Mouse (Mus musculus) embryonic fibroblast, embryonic 13.5 days (primary cell): ENCODE results near the gene Dvl2. TPM values are rescaled to one million over a fixed set of nuclear protein-coding genes. Genes with fewer than 3 reads are reported as not detected.

Source experiments
- H3K27ac ChIP-seq: 2 replicates; pipeline ENCODE4 v1.5.1; 2012; ENCODE audit warnings: low read length, control low read depth, inconsistent platforms; ENCODE audit not compliant: insufficient read depth
- H3K4me1 ChIP-seq: 2 replicates; pipeline ENCODE4 v1.6.1; 2011; ENCODE audit warnings: low read length; ENCODE audit not compliant: control insufficient read depth, insufficient read depth
- H3K4me3 ChIP-seq: 2 replicates; pipeline ENCODE4 v1.5.1; 2011; ENCODE audit warnings: mild to moderate bottlenecking, control low read depth, low read length; ENCODE audit not compliant: insufficient read depth
- CTCF ChIP-seq: IDR thresholded peaks from 2 replicates; pipeline ENCODE4 v1.5.1; 2011; ENCODE audit warnings: mild to moderate bottlenecking, control low read depth, low read length, moderate library complexity, borderline replicate concordance; ENCODE audit not compliant: insufficient read depth
- POLR2A ChIP-seq: IDR thresholded peaks from 2 replicates; pipeline ENCODE4 v1.6.1; 2011; ENCODE audit warnings: low read depth, mild to moderate bottlenecking, control low read depth, low read length, moderate library complexity
- polyA plus RNA-seq: library from polyadenylated mRNA; stranded (reverse); fragments of >200 nt; gene quantifications from 2 replicates; pipeline ENCODE4 v1.2.4, GENCODE M21; 2011; ENCODE audit warnings: low read depth; ENCODE audit not compliant: missing spikeins, insufficient read length

Dvl2 gene
- polyA plus RNA-seq, 1 experiment = 32.1 TPM

GRCm38 (mm10) chr11:69981141-69981762, 19.1 kb upstream of the Dvl2 start, which contains the start of gene Ctdnep1:
Ctdnep1 (plus strand) TSS chr11:69981156.
- Histone ChIP-seq H3K4me1 (no peaks in the 10 kb centered on the region), H3K4me3 (peak within 1 kb of the TSS; percentile 98), H3K27ac (peak within 1 kb of the TSS; percentile 91)
- TF ChIP-seq POLR2A (no peak; the same call in 1 of the 2 replicates), CTCF (no peak)

DNA sequence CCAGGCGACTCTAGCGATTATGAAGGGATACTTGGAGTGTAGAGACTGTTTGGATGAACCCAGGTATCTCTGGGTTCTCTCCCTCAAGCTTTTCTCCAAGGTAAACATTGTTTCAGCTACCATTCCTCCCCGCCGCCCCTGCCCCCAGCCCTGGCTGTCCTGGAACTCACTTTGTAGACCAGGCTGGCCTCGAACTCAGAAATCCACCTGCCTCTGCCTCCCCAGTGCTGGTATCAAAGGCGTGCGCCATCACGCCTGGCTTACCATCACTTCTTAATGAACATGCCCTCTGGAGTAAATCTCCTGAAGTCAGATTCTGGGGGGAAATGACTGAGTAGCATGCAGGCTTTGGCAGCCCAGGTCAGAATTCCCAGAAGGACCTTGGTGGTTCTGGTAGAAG, 18.2 kb upstream of the Dvl2 start, which contains the start of gene Elp5:
Gene Elp5 (minus strand): TSS at position 293 of the 400 bp plus-strand sequence.
- no peak for TF ChIP-seq CTCF
- no peak for TF ChIP-seq POLR2A
- peak within 1 kb of the TSS; percentile 98 for H3K4me3 ChIP-seq
- peak within 1 kb of the TSS; percentile 86 for H3K27ac ChIP-seq
- no peaks in the 10 kb centered on the region for H3K4me1 ChIP-seq

- Histone ChIP-seq H3K27ac (no peak overlapping the region), H3K4me1 (no peaks in the 10 kb centered on the region), H3K4me3 (peak overlapping the region; percentile 98)
- no peak for TF ChIP-seq POLR2A
- TF ChIP-seq CTCF = no peak
Measured at GRCm38 (mm10) chr11:69982877-69983276, 17.5 kb upstream of the Dvl2 start.

DNA sequence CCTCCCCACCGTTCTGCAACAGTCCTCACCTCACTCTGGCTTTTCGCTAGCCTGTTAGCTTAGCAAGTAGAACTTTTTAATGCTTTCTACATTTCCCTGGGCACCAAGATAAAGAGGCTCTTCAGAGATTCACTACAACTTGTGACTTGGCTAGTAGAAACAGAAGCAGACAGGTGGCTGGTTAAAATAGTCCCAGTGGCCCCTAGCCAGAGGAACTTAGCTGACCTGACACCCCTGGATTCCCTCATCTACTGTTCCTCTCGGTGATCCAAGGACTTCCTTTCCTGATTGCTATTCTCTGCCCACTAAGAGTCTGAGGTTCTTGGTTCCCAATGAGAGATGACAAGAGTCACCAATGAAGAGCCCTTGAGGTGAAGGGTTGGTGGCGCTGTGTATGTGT, 17.0 kb upstream of the Dvl2 start:
- H3K4me3 ChIP-seq = 0 out of 2 replicates have a peak overlapping the region, but pooled peaks have one; percentile 98
- TF ChIP-seq CTCF (no peak), POLR2A (no peak)
- no peaks in the 10 kb centered on the region for H3K4me1 ChIP-seq
- H3K27ac ChIP-seq = no peak overlapping the region

- H3K4me1 ChIP-seq = no peaks in the 10 kb centered on the region
- H3K27ac ChIP-seq = no peak overlapping the region
- TF ChIP-seq POLR2A = no peak
- no peak for TF ChIP-seq CTCF
- no peak overlapping the region for H3K4me3 ChIP-seq
Measured at GRCm38 (mm10) chr11:69984431-69984830, 16.0 kb upstream of the Dvl2 start.

DNA sequence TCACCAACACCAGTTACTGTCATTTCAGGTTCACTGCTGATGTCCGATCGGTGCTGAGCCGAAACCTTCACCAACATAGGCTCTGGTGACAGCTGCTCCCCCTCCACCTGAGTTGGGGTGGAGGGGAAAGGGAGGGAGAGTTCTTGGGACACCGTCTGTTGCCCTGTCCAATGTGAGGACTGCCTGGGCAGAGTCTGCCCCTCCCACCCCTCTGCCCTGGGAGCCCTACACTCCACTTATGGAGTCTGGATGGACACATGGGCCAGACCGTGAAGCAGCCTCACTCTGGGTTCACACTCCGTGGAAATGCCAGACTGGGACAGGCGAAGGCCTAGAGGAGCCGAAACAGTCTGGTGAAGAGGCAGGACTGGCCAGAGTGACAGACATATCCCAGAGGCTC, 10.4 kb upstream of the Dvl2 start:
- H3K4me1 ChIP-seq = no peaks in the 10 kb centered on the region
- peak overlapping the region; percentile 14 for H3K27ac ChIP-seq
- TF ChIP-seq POLR2A = no peak
- no peak for TF ChIP-seq CTCF
- no peak overlapping the region for H3K4me3 ChIP-seq

DNA sequence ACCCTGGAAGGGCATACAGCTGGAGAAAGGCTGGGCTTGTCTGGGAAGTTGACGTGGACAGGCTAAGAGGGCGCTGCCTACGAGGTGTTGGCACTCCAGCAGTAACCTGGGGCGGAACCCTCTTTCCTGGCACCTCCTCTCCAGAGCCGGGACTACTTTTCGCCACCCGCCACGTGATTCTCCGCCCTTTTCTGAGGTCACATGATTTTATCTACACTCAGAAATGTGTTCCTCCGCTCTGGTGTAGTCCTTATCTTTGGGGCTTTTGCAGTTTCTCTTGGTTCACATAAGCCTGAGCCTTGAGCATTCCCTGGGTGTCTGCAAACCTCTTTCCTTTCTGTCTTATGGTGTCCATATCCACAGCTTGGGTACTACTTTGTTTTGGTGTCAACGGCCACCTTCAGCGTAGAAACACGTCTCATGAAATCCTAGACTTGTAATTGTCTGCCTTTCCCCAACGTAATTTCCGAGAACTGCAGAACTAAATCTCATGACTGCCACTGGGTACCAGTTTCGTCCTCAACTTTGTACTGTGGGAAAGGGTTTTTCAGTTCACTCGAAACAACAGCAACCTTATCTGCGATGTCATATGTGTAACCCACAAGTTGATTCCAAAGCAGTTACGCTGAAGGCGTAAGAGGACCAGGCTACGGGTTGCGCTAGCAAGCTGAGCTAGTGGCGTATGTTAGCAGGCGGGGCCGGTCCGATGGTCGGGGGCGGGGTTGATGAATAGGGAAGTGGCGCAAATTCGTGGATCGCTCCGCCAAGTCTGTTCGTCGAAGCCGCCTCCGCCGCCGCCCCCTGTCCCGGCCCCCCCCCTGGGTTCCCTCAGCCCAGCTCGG, 9.3 kb upstream of the Dvl2 start, which contains the start of gene Gabarap:
Gene Gabarap (plus strand): TSS at position 294 of the 842 bp plus-strand sequence.
- TF ChIP-seq POLR2A = peak; percentile 74
- TF ChIP-seq CTCF = no peak
- Histone ChIP-seq H3K4me3 (peak within 1 kb of the TSS; percentile 91), H3K4me1 (no peaks in the 10 kb centered on the region), H3K27ac (peak within 1 kb of the TSS; percentile 98)

DNA sequence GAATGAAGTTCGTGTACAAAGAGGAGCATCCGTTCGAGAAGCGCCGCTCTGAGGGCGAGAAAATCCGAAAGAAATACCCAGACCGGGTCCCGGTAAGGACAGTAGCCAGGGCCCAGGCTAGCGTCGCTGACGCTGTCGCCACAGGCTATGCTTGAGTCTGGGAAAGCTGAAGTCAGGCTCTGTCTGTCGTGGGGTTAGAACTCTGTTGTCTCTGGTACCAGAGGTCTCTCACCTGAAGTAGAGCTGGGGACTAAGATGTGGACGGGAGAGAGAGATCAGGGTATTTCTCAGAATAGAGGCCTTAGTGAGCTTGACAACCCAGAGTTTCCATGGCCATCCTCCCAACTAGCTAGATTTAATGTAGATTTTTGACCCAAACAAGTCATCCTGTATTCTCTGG, 8.7 kb upstream of the Dvl2 start:
- TF ChIP-seq POLR2A (no peak), CTCF (no peak)
- Histone ChIP-seq H3K4me3 (peak overlapping the region; percentile 91), H3K4me1 (no peaks in the 10 kb centered on the region), H3K27ac (peak overlapping the region; percentile 85)

DNA sequence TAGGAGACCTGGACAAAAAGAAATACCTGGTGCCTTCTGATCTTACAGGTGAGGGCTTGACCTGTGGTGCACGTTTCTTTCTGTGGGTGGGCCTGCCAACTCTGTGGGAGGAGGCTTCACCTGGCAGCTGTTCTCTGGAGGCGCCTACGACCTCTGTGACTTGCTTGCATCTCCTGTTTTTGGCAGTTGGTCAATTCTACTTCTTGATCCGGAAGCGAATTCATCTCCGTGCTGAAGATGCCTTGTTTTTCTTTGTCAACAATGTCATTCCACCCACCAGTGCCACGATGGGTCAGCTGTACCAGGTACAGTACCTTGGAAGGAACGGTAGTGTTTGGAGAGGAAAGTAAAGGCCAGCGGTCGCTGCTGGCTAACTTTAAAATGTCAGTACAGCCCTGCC, 8.0 kb upstream of the Dvl2 start:
- TF ChIP-seq CTCF = no peak
- TF ChIP-seq POLR2A = no peak
- Histone ChIP-seq H3K4me3 (peak overlapping the region; percentile 91), H3K27ac (no peak overlapping the region), H3K4me1 (no peaks in the 10 kb centered on the region)

- Histone ChIP-seq H3K4me1 (no peaks in the 10 kb centered on the region), H3K4me3 (peak overlapping the region; percentile 91), H3K27ac (no peak overlapping the region)
- TF ChIP-seq POLR2A (no peak), CTCF (no peak)
Measured at GRCm38 (mm10) chr11:69992932-69993331, 7.5 kb upstream of the Dvl2 start.
